Mouse (Mus musculus) layer of hippocampus, adult 2 months (tissue): ENCODE measurements around the gene Rb1. TPM values are rescaled to one million over a fixed set of nuclear protein-coding genes. Genes with fewer than 3 reads are reported as not detected.
A peak's percentile ranks its signal among the peaks of the same experiment; 100 is the strongest.

ENCODE experiments used
- DNase-seq, 2 experiments: peaks; one replicate each; pipeline ENCODE4 v3.0.0; 2022; ENCODE audit warnings: low spot score in 2 of 2
- H3K27ac ChIP-seq: fragments of 200-600 bp; 2 replicates; pipeline ENCODE4 v1.8.1; 2022
- H3K4me3 ChIP-seq: fragments of 200-600 bp; 2 replicates; pipeline ENCODE4 v1.8.1; 2022; ENCODE audit warnings: mild to moderate bottlenecking
- CTCF ChIP-seq: fragments of 200-600 bp; conservative IDR thresholded peaks from 2 replicates; pipeline ENCODE4 v1.8.1; 2022; ENCODE audit warnings: antibody characterized with exemption, mild to moderate bottlenecking, moderate library complexity
- total RNA-seq, 2 experiments: library from RNA; stranded (reverse); gene quantifications; 2 replicates each; pipeline ENCODE4 v1.2.3; 2021

Gene Rb1
- total RNA-seq, 2 experiments from 2014 or later, result 32.0 to 40.5 TPM

- TF ChIP-seq CTCF, result no peak
- peak overlapping the region; percentile 64 for H3K4me3 ChIP-seq
- peak overlapping the region; percentile 88; the same call in 1 of the 2 replicates for H3K27ac ChIP-seq
- DNase-seq, result no peak
Observed at GRCm38 (mm10) chr14:73239857-73240256, 85.8 kb downstream of the Rb1 start.

- peak overlapping the region; percentile 88 for H3K27ac ChIP-seq
- no peak for DNase-seq
- TF ChIP-seq CTCF, result no peak
- peak overlapping the region; percentile 64 for H3K4me3 ChIP-seq
Observed at GRCm38 (mm10) chr14:73239291-73239690, 86.3 kb downstream of the Rb1 start.

- no peak for DNase-seq
- Histone ChIP-seq H3K27ac (peak overlapping the region; percentile 88), H3K4me3 (peak overlapping the region; percentile 64)
- TF ChIP-seq CTCF, result no peak
Observed at GRCm38 (mm10) chr14:73238498-73239250, 86.9 kb downstream of the Rb1 start.

- Histone ChIP-seq H3K27ac (peak within 1 kb of the TSS; percentile 88), H3K4me3 (peak within 1 kb of the TSS; percentile 64)
- TF ChIP-seq CTCF, result peak; percentile 18; the same call in 1 of the 2 replicates
- DNase-seq, result no peak
Observed at GRCm38 (mm10) chr14:73237848-73238321, 87.7 kb downstream of the Rb1 start, which contains the start of gene Lpar6. Lpar6 (plus strand) TSS chr14:73237895.

GRCm38 (mm10) chr14:73234468-73235031, 91.1 kb downstream of the Rb1 start:
- H3K4me3 ChIP-seq, result no peak overlapping the region
- DNase-seq, result no peak
- H3K27ac ChIP-seq, result peak overlapping the region; percentile 58
- TF ChIP-seq CTCF, result no peak

GRCm38 (mm10) chr14:73231286-73231982, 94.2 kb downstream of the Rb1 start:
- no peak for DNase-seq
- H3K4me3 ChIP-seq, result no peak overlapping the region
- H3K27ac ChIP-seq, result peak overlapping the region; percentile 46
- no peak for TF ChIP-seq CTCF

- no peak for TF ChIP-seq CTCF
- H3K27ac ChIP-seq, result peak overlapping the region; percentile 72
- no peak for DNase-seq
- H3K4me3 ChIP-seq, result no peak overlapping the region
Observed at GRCm38 (mm10) chr14:73226849-73227248, 98.8 kb downstream of the Rb1 start.

GRCm38 (mm10) chr14:73226346-73226745, 99.3 kb downstream of the Rb1 start:
- peak overlapping the region; percentile 72 for H3K27ac ChIP-seq
- no peak for DNase-seq
- H3K4me3 ChIP-seq, result no peak overlapping the region
- TF ChIP-seq CTCF, result no peak

GRCm38 (mm10) chr14:73222316-73222970, 103.2 kb downstream of the Rb1 start:
- Histone ChIP-seq H3K4me3 (no peak overlapping the region), H3K27ac (peak overlapping the region; percentile 46; the same call in 1 of the 2 replicates)
- no peak for DNase-seq
- no peak for TF ChIP-seq CTCF

GRCm38 (mm10) chr14:73217062-73217461, 108.6 kb downstream of the Rb1 start:
- no peak for TF ChIP-seq CTCF
- peak overlapping the region; percentile 68 for H3K27ac ChIP-seq
- DNase-seq, result no peak

GRCm38 (mm10) chr14:73211477-73211876, 114.1 kb downstream of the Rb1 start:
- no peak for DNase-seq
- Histone ChIP-seq H3K4me3 (no peak overlapping the region), H3K27ac (no peak overlapping the region)
- TF ChIP-seq CTCF, result no peak

More at GRCm38 (mm10) chr14:73217062-73217461, 108.6 kb downstream of the Rb1 start:
- no peak overlapping the region for H3K4me3 ChIP-seq

- no peak for TF ChIP-seq CTCF
- Histone ChIP-seq H3K27ac (no peak overlapping the region), H3K4me3 (no peak overlapping the region)
- no peak for DNase-seq
Observed at GRCm38 (mm10) chr14:73210196-73210595, 115.4 kb downstream of the Rb1 start.

- Histone ChIP-seq H3K27ac (no peak overlapping the region), H3K4me3 (no peak overlapping the region)
- DNase-seq, result no peak
- TF ChIP-seq CTCF, result no peak
Observed at GRCm38 (mm10) chr14:73209262-73209661, 116.4 kb downstream of the Rb1 start.
